Mouse (Mus musculus) layer of hippocampus, adult 11-12 months (tissue): Measurements from ENCODE around the gene Imp3.
"Not testable (repeated sequence)": the region's sequence is repeated elsewhere in the genome, so short reads cannot be mapped to it uniquely, and the experiment has no call there.

ENCODE experiments used
- DNase-seq: peaks from one replicate; pipeline ENCODE4 v3.0.0; 2022; ENCODE audit warnings: low spot score

The Imp3 gene

DNA sequence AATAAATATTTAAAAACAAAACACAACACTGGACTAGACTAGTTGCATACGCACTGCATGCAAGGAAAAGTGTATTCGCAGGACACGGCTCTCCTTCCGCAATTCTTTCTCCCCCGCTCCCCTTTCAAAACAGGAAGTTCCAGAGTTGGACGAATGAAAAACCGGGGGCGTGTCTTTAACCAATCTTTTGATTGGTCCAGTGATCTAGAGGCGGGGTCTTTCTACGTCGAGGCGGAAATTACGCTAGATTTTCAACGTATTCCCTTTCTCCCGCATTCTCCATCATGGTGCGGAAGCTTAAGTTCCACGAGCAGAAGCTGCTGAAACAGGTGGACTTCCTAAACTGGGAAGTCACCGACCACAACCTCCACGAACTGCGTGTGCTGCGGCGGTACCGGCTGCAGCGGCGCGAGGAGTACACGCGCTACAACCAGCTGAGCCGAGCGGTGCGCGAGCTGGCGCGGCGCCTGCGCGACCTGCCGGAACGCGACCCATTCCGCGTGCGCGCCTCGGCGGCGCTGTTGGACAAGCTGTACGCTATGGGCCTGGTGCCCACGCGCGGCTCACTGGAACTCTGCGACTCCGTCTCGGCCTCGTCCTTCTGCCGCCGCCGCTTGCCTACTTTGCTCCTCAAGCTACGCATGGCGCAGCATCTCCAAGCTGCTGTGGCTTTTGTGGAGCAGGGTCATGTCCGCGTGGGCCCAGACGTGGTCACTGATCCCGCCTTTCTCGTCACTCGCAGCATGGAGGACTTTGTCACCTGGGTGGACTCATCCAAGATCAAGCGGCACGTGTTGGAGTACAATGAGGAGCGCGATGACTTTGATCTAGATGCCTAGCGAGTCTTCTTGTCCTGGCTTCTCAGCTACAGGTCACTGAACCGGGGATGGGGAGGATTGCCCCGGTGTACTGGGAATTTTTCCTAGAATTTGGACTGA, at the start of gene Imp3:
Gene Imp3, plus strand, starts transcription at position 253 of the 938 bp plus-strand sequence.
- DNase-seq: peak; percentile 94

DNA sequence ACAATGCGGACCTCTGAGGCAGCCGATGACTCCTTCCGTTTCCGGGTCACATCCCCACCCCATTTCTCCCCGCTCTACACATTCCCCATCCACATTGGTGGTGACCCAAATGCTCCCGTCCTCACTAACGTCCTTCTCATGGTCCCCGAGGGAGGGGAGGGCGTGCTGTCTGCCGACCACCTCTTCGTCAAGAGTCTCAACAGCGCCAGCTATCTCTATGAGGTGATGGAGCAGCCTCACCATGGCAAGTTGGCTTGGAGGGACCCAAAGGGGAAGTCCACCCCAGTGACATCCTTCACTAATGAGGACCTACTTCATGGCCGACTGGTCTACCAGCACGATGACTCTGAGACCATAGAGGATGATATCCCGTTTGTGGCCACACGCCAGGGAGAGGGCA, 49.7 kb upstream of the Imp3 start:
- no peak for DNase-seq

DNA sequence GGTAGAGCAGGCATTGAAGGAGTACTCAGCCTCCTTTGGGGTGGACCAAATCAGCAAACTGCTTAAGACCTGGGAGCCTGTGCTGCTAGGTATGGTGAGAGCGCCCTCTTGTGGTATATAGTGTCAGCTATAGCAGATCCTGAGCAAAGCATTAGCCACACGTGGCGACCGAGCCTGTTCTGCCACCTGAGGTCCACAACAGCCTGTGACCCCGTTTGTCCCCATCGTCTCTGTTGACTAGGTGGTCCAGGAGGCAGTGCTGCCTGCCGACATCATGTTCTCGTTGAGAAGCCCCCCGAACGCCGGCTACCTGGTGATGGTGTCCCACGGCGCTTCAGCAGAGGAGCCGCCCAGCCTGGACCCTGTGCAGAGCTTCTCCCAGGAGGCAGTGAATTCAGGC, 47.5 kb upstream of the Imp3 start:
- peak; percentile 88 for DNase-seq

DNA sequence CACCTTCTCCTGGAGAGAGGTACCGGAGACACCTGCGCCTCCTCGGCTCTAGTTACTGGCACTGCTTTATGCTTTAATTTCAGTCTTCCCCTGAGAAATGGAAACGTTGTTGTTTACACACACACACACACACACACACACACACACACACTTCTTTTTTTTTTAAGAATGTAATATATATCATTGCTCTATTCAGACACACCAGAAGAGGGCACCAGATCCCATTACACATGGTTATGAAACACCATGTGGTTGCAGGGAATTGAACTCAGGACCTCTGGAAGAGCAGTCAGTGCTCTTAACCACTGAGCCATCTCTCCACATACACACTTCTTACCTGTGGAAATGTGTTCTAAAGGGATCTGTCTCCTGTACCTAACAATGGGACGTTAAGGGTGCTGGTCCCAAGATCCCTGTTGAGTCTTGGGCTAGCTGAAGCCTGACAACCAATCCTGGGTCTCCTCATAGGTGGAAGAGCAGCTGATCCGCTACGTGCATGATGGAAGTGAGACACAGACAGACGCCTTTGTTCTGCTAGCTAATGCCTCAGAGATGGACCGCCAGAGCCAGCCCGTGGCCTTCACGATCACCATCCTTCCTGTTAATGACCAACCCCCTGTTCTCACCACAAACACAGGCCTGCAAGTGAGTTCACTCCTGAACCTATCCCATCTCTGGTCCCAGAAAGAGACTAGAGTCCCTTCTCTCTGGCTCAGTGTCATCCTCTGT, 46.6 kb upstream of the Imp3 start:
- no peak for DNase-seq

DNA sequence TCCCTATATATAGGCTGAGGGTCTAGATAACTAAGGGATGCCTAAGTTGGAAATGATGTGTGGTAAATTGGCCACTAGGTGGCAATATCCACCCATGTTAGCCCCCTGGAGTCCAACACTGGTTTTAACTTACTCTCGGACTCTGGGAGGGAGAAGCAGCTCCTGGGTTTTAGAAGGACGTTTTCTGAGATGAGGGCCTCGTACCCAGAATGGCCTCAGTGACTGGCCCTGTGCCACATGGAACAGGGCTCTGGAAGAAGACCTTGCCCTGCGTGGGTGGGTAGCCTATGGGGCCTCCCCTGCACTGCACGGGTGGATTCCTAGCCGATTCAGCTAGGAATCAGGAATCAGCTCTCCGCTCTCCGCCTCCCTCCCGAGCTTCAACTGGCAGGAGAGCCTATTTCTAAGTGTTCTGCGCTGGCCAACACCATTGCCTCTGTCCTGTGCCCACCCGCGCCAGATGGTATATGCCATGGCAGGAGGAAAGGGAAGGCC, 45.7 kb upstream of the Imp3 start:
- DNase-seq: peak; percentile 86

DNA sequence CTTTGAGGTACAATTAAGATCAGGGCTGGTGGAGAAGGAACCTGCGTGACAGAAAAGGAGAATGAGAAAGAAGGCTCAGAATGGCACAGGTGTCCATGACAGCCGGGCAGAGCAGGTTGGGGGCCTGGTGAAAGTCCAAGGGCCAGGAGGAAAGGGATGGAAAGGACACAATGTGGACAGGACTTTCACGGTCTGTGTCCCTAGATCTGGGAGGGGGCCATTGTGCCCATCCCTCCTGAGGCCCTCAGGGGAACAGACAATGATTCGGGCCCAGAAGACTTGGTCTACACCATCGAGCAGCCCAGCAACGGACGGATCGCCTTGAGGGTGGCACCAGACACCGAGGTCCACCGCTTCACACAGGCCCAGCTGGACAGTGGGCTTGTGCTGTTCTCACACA, 45.2 kb upstream of the Imp3 start:
- no peak for DNase-seq

DNA sequence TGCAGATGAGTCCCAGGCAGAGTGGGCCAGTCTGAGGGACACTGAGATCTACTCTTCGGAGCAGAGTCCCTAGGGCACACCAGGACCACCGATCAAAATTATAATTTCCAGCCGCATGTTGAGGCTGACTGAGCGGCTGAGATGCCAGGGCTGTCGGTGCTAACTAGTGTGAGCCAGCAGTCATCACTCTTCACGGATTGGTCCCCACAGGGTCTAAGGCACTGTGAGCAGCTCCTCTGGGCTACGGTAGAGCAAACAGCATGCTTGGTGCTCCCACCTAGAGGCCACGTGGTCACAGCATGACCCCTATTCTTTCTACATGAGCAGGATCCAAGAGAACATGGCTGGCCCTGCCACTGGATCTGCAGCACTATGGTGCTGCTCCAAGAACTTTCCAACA, 44.0 kb upstream of the Imp3 start:
- no peak for DNase-seq

DNA sequence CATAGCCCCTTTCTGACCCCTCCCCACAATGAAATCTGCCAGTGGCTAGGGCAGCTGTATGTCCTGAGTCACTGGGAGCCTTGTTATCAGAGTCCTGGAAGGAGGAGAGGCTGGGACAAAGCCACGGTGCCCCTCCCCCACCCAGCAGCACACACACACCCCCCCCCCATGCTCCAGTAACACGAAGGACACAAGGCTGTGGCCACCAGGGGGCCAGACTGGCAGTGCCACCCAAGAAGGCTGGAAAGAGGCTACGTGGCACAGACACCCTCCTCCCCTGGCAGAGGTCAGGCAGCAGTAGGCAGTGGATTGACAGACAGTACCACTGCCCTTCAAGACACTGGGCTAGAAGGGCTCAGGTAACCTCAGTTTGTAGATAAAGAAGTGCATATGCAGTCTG, 43.3 kb upstream of the Imp3 start:
- DNase-seq: peak; percentile 52

DNA sequence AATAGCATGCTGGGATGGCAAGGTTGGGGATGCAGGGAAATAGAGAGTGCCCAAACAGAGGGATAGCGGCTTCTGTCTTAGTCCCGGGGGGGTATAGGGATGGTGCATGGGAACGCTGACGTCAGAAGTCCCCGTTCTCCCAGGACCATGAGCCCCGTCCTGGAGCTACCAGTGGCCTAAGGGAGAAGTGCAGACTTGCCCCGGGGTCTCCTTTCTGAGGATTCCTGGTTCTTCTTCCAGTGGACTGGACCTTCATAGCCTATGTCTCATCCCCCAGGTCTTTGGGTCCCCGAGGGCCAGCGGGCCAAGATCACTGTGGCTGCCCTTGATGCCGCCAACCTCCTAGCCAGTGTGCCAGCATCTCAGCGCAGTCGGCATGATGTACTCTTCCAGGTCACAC, 40.5 kb upstream of the Imp3 start:
- no peak for DNase-seq

DNA sequence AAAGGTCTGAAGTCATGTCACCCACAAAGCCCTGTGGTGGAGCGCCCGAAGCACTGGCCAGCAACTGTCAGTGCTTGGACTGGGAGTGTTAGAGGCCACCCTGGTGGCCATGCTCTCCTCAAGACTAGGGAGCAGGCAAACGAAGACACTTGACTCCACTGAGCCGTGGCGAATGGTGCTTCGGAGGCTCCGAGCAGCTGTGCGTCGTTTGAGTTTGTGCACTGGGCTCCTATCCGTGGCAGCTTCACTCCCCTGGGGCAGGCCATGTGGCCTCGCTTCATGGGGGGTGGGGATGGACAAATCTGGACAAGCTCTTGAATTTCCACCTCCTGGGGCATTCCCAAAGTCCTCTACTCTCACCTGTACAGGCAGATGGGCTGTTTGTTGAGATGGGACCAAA, 37.9 kb upstream of the Imp3 start:
- no peak for DNase-seq

DNA sequence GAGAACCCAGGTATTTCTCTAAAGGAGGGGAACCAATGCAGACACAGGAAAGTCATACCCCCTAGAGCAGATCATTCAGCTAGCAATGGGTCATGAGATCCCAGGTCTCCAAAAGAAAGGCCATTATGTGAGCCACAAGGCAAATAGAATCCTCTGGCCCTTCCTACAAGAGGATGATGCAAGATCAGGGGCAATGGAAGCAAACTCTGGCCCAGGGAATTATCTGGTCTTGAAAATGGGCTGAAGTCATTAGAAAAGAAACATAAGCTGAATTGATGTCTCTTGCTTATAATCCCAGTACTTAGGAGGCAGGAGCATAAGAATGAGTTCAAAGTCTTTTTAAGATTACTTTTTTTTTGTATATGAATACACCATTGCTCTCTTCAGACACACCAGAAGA, 37.2 kb upstream of the Imp3 start:
- no peak for DNase-seq

DNA sequence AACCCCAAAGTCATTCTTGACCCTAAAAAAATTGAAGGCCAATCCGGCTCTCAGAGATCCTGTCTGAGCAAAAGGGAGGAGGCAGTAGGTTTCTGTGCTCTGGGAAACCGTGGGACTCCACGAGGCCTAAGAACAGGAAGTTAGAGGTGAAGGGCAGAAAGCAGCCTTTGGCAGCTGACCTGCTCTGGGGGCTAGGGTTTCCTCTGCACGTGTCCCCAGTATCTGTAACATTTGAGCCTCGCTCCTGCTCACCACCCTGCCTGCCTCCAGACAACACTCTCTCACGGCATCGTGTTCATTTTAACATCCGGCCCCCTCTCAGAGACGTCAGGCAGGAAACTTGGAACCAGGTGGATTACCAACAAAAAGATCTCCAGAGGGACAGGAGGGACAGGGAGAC, 36.7 kb upstream of the Imp3 start:
- DNase-seq: no peak

DNA sequence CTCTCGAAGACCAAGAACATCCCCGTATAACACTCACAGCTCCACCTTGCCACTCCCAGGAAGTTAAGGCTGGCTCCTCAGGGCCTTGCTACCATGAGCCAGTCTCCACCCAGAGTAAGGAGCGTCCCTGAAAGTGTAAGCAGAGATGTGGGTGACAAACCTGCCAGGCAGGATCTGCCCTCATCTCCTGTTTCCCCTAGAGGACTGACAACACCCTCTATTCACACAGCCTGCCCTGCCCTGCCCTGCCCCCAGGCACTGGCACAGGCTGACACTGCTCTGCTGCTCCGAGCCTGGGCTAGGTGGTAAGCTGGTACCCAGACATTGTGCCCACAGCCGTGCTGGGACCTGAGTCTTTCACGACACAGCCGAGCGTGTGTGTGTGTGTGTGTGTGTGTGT, 36.1 kb upstream of the Imp3 start:
- DNase-seq: peak; percentile 55

DNA sequence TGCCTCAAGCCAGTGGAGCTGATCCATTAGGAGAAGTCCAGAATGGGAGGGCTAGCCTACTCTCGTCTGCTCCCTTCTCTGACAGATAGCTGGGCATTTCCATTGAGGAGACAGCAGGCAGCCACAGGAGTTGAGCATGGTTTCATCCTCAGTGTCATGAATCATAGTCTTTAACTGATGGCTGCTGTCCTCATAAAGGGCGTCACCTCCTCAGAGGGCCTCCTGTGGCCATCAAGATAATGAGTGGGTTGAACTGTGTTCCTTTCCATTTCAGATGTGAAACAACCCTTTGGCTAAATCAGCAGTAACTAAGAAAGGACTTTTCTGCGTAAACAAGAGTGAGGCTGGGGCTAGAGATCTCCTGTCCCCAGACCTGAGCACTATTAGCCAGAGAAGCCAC, 33.6 kb upstream of the Imp3 start:
- no peak for DNase-seq

DNA sequence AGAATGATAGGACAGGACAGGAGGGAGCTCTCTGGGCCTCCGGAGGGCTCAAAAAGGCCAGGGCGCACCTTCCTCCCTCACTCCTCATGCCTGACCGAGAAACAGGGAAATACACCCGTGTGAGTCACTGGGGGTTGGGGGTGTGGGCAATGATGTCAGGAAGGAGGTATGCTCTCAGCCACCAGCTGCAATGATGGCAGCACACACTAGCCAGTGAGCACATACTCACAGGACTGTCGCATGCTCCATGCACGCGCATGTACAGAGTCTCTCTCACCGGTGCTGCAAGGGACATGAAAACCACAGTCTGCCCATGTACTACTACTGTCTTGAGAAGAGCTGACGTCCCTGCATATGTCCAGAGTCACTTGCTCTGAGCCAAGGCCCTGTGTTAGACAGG, 29.7 kb upstream of the Imp3 start:
- DNase-seq: no peak

DNA sequence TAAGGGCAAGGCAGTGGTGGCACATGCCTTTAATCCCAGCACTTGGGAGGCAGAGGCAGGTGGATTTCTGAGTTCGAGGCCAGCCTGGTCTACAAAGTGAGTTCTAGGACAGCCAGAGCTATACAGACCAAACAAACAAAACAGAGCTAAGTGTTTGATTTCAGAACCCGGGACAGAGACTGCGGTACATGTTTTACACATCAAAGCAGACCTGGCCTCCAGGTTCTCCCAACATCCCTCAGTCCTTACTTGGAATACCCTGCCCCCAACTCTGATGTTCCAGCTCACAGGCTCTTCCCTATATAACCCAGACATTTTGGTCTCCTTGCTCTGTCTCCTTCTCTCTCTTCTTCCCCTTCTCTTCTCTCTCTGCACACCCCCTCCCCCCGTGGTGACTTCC, 27.3 kb upstream of the Imp3 start:
- DNase-seq: not testable (repeated sequence)

DNA sequence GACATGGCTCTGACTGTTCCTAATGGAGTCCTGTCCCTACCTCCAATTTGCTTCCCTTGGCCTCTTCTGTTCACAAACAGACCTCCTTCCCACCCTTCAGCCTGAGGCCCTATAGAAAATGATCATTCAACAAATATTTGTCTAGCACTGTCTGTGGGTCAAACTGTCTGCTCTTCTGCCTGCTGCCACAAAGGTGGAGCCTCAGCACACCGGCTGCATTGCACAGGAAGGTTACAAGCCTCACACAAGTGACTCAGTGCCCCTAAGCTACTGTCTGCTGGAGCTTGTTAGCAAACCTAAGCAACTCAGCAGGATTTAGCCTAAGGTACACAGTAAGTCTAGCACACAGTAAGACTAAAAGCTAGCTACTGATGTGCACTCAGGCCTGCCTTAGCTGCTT, 26.3 kb upstream of the Imp3 start:
- DNase-seq: no peak

DNA sequence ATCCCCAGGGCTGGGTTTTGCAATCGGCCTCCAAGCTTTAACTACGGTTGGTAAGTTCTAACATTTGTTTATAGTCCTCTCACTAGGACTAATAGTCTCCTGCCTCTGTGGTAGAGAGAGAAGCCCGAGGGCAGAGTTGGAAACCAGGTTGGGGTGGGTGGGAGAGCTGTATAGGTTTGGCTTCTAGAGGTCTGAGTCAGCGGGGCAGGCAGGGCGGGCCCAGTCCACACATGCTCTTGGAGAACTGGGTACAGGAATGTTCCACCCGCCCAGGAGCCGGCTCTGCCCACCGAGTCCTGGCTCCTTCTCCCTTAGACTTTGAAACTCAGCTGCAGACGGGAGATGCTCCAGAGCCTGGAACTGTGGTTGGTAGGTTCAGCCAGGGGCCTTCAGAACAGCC, 23.3 kb upstream of the Imp3 start:
- DNase-seq: no peak

DNA sequence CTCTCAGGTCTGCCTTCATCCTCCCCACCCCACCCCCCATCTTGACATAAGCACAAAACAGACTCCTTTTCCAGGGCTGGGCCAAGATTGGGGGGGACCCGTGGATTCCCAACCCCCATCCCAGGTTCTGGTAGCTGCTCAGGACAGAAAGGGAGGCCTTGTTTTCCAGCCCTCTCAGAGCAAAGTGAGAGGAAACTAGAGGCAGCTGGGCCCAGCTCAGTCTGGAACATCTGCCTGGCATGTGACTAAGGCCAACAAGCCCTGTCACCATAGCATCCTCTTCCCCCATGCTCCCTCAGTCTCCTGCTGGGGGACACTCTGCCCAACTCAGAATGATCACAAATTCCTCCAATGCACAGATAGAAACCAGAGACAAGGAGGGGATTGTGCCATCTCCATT, 22.2 kb upstream of the Imp3 start:
- DNase-seq: no peak

DNA sequence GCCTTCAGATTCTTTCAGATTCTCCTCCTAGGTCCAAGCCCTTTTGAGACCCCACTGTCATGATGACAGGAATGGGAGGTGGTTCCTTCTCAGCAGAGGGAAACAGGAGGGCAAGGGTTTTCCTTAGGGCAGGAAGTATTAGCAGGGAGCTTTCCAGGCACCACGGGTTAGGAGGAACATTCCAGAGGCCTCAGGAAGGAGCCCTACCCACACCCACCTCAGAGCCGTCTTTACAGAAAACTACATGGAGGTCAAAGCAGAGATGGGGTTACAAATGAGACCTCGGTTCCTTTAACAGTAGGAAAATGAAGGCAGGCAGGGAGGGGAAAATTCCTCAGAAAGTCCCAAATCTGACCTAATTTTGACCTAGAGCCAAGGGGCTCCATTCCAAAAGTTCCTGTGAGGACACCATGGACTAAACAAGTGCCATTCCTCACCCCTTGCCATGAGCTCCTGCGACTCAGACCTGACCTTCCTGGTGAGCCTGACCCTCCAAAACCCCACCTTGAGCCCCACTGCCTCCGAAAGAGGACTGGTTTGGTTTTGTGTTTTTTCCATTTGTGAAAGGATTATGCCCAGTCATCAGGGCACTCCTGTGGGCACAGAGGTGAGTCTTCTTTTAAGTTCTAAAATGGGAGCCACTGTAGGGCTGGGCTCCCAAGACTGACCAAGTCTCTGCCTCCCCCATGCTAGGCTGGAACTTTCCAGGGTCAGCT, 21.4 kb upstream of the Imp3 start:
- DNase-seq: no peak

DNA sequence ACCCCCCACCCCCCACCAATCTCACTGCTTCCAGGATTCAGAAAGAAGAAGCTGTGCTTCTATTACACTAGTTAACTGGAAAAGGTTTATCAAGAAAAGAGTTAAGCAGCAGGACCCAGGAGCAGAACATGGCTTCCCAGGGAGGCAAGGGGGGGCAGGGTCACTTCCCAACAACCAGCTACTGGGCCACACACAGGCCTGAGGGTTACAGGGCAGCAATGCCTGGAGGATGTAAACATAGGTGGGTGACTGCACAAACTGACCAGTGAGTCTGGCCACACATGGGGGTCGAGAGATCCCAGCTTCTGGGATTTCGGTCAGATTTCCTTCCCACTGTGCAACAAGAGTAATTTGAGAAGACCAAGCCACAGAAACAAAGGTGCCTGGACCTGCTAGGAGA, 20.1 kb upstream of the Imp3 start:
- DNase-seq: no peak

DNA sequence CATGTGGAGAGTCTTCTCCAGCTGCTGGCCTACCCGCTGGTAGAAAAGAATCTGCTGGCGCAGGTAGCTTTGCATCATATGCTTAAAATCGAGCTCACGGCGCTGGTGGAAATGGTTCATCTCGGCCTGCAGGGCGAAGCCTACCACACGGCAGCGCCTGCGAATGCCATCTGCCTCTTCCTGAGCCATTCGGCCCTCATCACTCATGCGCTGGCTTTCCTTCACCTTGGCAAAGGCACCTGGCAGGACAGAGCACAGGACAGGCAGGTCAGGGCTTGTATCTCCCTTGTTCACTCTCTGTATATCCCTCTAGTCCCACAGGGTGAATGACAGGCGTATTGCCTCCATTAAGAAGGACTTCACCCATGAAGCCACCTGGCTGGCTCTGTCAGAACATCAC, 18.8 kb upstream of the Imp3 start:
- no peak for DNase-seq

DNA sequence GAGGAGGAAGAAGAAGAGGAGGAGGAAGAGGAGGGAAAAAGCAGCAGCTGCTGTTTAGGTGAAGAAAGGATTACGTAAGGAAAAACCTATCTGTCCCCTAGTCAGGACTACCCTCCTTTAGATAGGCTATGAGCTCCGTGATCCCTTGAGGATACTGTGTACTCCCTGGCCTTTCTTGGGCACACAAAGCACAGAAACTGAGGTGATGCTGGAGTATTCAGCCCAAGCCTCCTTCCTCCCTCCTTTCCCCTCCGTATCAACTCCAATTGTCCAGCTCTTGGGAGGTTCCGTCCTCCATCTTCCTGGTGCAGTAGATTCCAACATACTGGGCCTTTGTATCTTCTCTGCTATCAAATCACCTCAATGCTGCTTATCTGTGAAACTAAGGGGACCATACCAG, 14.5 kb upstream of the Imp3 start:
- no peak for DNase-seq
